Mouse (Mus musculus): Measurements from ENCODE around the gene Muc3. TPM values are rescaled to one million over a fixed set of nuclear protein-coding genes. Genes with fewer than 3 reads are reported as not detected.
A peak's percentile ranks its signal among the peaks of the same experiment; 100 is the strongest.
"Not testable (repeated sequence)": the region's sequence is repeated elsewhere in the genome, so short reads cannot be mapped to it uniquely, and the experiment has no call there.

The Muc3 gene
- not detected in 2 replicates for polyA plus RNA-seq (2015; fragmentation: Nextera tagmentation; extraction: Ambion mirVana)

DNA sequence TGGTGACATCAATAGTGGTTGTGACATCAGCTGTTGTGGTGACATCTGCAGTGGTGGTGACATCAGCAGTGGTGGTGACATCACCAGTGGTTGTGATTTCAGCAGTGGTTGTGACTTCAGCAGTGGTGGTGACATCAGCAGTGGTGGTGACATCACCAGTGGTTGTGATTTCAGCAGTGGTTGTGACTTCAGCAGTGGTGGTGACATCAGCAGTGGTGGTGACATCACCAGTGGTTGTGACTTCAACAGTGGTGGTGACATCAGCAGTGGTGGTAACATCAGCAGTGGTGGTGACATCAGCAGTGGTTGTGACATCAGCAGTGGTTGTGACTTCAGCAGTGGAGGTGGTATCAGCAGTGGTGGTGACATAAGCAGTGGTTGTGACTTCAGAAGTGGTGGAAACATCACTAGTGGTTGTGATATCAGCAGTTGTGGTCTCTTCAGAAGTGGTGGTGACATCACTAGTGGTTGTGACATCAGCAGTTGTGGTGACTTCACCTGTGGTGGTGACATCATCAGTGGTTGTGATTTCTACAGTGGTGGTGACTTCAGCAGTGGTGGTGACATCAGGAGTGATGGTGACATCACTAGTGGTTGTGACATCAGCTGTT is at the start of gene Muc3:
Gene Muc3, minus strand, starts transcription at position 51 of the 611 bp plus-strand sequence.
- not testable (repeated sequence) for ATAC-seq; H3K36me3 ChIP-seq (ENCODE audit: poor library complexity, severe bottlenecking); H3K9ac ChIP-seq; H3K27ac ChIP-seq; H3K4me2 ChIP-seq; H3K4me1 ChIP-seq; H3K4me3 ChIP-seq; H3K27me3 ChIP-seq
- peaks cover 30% of the 10 kb centered on the region for H3K9me3 ChIP-seq (replicated peaks)

GRCm38 (mm10) chr5:137194488-137195120 is 45.5 kb upstream of the Muc3 start:
- Histone ChIP-seq H3K4me1 (no peaks in the 10 kb centered on the region), H3K36me3 (ENCODE audit: poor library complexity, severe bottlenecking) (no peaks in the 10 kb centered on the region), H3K4me2 (no peak overlapping the region), H3K27me3 (peaks cover 4% of the 10 kb centered on the region; the same call in 1 of the 2 replicates), H3K4me3 (no peak overlapping the region), H3K27ac (no peak overlapping the region), H3K9ac (no peak overlapping the region), H3K9me3 (replicated peaks) (no peaks in the 10 kb centered on the region)
- no peak for ATAC-seq
- WGBS, result 84% methylated on average over 8 of the region's 8 CpGs

GRCm38 (mm10) chr5:137193279-137193952 is 44.3 kb upstream of the Muc3 start:
- Histone ChIP-seq H3K27ac (no peak overlapping the region), H3K36me3 (ENCODE audit: poor library complexity, severe bottlenecking) (no peaks in the 10 kb centered on the region), H3K4me1 (0 out of 2 replicates have a peak, but pooled peaks cover 3% of the 10 kb centered on the region), H3K27me3 (peaks cover 8% of the 10 kb centered on the region; the same call in 1 of the 2 replicates), H3K9me3 (replicated peaks) (no peaks in the 10 kb centered on the region), H3K4me2 (no peak overlapping the region), H3K4me3 (no peak overlapping the region), H3K9ac (no peak overlapping the region)
- WGBS, result 75% methylated on average over 8 of the region's 8 CpGs
- no peak for ATAC-seq

DNA sequence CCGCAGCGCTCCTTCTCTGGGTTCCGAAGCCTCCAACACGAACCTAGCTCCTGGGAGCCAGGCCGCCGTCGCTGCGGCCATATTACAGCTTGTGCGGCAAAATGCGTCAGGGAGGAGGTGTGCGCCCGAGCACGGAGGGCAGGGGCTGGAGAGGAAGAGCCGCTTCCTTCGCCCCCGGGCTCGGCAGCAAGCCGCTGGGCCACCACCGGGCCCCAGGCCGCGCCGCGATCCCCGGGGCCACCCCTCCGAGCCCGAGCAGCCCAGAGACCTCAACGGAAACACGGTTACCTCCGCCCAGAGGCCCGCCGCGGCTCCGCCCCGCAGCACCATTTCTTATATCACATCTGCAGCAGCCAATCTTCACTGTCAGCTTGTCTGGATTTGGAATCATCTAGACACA is 40.2 kb upstream of the Muc3 start:
- H3K4me3 ChIP-seq, result peak overlapping the region; percentile 53
- WGBS, result 5% methylated on average over 31 of the region's 34 CpGs
- peak overlapping the region; percentile 75 for H3K9ac ChIP-seq
- H3K27me3 ChIP-seq, result peaks cover 9% of the 10 kb centered on the region; the same call in 1 of the 2 replicates
- peak overlapping the region; percentile 73 for H3K4me2 ChIP-seq
- no peaks in the 10 kb centered on the region for H3K9me3 ChIP-seq (replicated peaks)
- no peak for ATAC-seq
- H3K27ac ChIP-seq, result no peak overlapping the region
- H3K4me1 ChIP-seq, result 0 out of 2 replicates have a peak, but pooled peaks cover 3% of the 10 kb centered on the region
- no peaks in the 10 kb centered on the region for H3K36me3 ChIP-seq (ENCODE audit: poor library complexity, severe bottlenecking)

GRCm38 (mm10) chr5:137185362-137185761 is 36.2 kb upstream of the Muc3 start:
- H3K4me2 ChIP-seq, result no peak overlapping the region
- H3K9ac ChIP-seq, result no peak overlapping the region
- no peak for ATAC-seq
- peaks cover 9% of the 10 kb centered on the region; the same call in 1 of the 2 replicates for H3K27me3 ChIP-seq
- WGBS, result 81% methylated on average over 8 of the region's 8 CpGs
- H3K4me3 ChIP-seq, result no peak overlapping the region
- no peaks in the 10 kb centered on the region for H3K9me3 ChIP-seq (replicated peaks)
- no peak overlapping the region for H3K27ac ChIP-seq
- H3K4me1 ChIP-seq, result 0 out of 2 replicates have a peak, but pooled peaks cover 3% of the 10 kb centered on the region
- no peaks in the 10 kb centered on the region for H3K36me3 ChIP-seq (ENCODE audit: poor library complexity, severe bottlenecking)

GRCm38 (mm10) chr5:137179646-137180374 is 30.7 kb upstream of the Muc3 start:
- Histone ChIP-seq H3K27ac (no peak overlapping the region), H3K4me2 (no peak overlapping the region), H3K9ac (no peak overlapping the region), H3K9me3 (replicated peaks) (no peaks in the 10 kb centered on the region), H3K27me3 (0 out of 2 replicates have a peak, but pooled peaks cover 4% of the 10 kb centered on the region), H3K4me1 (no peaks in the 10 kb centered on the region), H3K36me3 (ENCODE audit: poor library complexity, severe bottlenecking) (no peaks in the 10 kb centered on the region), H3K4me3 (no peak overlapping the region)
- 84% methylated on average over 8 of the region's 8 CpGs for WGBS
- ATAC-seq, result no peak

DNA sequence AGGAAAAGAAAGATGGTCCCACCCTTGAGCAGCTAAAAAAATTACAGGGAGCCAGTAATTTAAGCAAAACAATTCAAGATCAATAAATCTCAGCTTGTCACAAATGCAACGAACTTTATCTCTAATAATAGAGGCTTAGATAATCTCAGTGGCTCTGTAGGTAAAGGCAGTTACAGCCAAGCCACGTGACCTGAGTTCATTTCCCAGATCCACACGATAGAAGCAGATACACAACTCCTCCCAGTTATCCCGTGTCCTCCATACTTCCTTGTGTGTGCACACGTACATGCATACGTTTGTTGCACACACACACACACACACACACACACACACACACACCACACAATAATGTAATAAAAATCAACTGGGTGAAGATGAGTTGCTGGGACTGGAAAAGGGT is 24.8 kb upstream of the Muc3 start:
- no peaks in the 10 kb centered on the region for H3K9me3 ChIP-seq (replicated peaks)
- H3K4me2 ChIP-seq, result no peak overlapping the region
- ATAC-seq, result no peak
- H3K4me1 ChIP-seq, result no peaks in the 10 kb centered on the region
- H3K9ac ChIP-seq, result no peak overlapping the region
- 83% methylated on average over 6 of the region's 6 CpGs for WGBS
- H3K36me3 ChIP-seq (ENCODE audit: poor library complexity, severe bottlenecking), result no peaks in the 10 kb centered on the region
- H3K27ac ChIP-seq, result no peak overlapping the region
- no peak overlapping the region for H3K4me3 ChIP-seq
- 0 out of 2 replicates have a peak, but pooled peaks cover 2% of the 10 kb centered on the region for H3K27me3 ChIP-seq

- H3K9ac ChIP-seq, result no peak overlapping the region
- no peaks in the 10 kb centered on the region for H3K36me3 ChIP-seq (ENCODE audit: poor library complexity, severe bottlenecking)
- H3K4me1 ChIP-seq, result no peaks in the 10 kb centered on the region
- no peak for ATAC-seq
- 0 out of 2 replicates have a peak, but pooled peaks cover 2% of the 10 kb centered on the region for H3K27me3 ChIP-seq
- no peak overlapping the region for H3K4me3 ChIP-seq
- H3K9me3 ChIP-seq (replicated peaks), result no peaks in the 10 kb centered on the region
- 13% methylated on average over 1 of the region's 1 CpGs for WGBS
- H3K27ac ChIP-seq, result no peak overlapping the region
- no peak overlapping the region for H3K4me2 ChIP-seq
Observed at GRCm38 (mm10) chr5:137172591-137172990, 23.5 kb upstream of the Muc3 start.

DNA sequence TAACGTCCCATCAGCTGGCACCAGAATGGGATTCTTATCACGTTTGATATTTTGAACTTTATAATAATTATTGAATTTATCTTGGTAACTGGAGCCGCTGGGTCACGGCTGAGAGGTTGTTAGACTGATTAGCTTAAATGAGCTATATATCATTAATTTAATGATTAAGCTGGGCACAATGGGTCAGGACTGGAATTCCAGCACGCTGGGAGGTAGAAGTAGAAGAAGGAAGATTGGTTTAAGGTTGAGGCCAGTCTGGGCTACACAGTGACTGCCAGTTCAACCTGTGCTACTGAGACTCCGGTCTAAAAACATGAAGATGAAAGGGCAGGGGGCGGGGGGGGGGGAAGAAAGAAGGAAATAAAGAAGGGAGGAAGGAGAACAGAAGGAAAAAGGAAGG is 22.4 kb upstream of the Muc3 start:
- 72% methylated on average over 7 of the region's 7 CpGs for WGBS

GRCm38 (mm10) chr5:137170836-137171380 is 21.8 kb upstream of the Muc3 start:
- no peaks in the 10 kb centered on the region for H3K9me3 ChIP-seq (replicated peaks)
- no peaks in the 10 kb centered on the region for H3K4me1 ChIP-seq
- ATAC-seq, result no peak
- no peak overlapping the region for H3K27ac ChIP-seq
- H3K27me3 ChIP-seq, result 0 out of 2 replicates have a peak, but pooled peaks cover 2% of the 10 kb centered on the region
- H3K9ac ChIP-seq, result no peak overlapping the region
- H3K4me2 ChIP-seq, result no peak overlapping the region
- no peak overlapping the region for H3K4me3 ChIP-seq
- H3K36me3 ChIP-seq (ENCODE audit: poor library complexity, severe bottlenecking), result no peaks in the 10 kb centered on the region
- WGBS, result 82% methylated on average over 9 of the region's 9 CpGs

More for the DNA sequence above, 22.4 kb upstream of the Muc3 start:
- Histone ChIP-seq H3K36me3 (ENCODE audit: poor library complexity, severe bottlenecking) (no peaks in the 10 kb centered on the region), H3K27me3 (0 out of 2 replicates have a peak, but pooled peaks cover 2% of the 10 kb centered on the region), H3K4me3 (no peak overlapping the region), H3K9me3 (replicated peaks) (no peaks in the 10 kb centered on the region), H3K27ac (no peak overlapping the region), H3K9ac (no peak overlapping the region), H3K4me1 (no peaks in the 10 kb centered on the region), H3K4me2 (no peak overlapping the region)
- no peak for ATAC-seq

DNA sequence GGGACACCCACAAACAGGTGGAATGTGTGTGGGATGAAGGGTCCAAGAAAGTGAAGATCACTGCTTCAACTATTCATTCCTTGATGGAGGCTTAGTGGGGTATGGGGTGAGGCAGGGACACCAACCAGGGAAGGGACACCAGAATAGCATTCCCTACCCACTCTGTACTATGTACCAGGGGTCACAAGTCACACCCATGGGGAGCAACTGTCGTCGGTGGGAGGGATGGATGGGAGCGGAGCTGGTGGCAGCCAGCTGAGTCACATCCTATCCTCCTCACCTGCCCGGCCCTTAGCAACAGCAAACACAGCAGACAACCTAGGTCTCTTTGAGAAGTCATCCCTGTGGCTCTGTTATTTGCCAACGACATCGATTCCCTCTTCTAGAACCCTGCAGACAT is 18.4 kb upstream of the Muc3 start:
- no peak overlapping the region for H3K4me2 ChIP-seq
- no peaks in the 10 kb centered on the region for H3K36me3 ChIP-seq (ENCODE audit: poor library complexity, severe bottlenecking)
- H3K4me3 ChIP-seq, result no peak overlapping the region
- H3K9me3 ChIP-seq (replicated peaks), result no peaks in the 10 kb centered on the region
- H3K4me1 ChIP-seq, result no peaks in the 10 kb centered on the region
- ATAC-seq, result no peak
- H3K27ac ChIP-seq, result no peak overlapping the region
- 81% methylated on average over 6 of the region's 6 CpGs for WGBS
- no peak overlapping the region for H3K9ac ChIP-seq
- no peaks in the 10 kb centered on the region for H3K27me3 ChIP-seq
